Mouse (Mus musculus) neural tube, postnatal 0 days (tissue): ENCODE measurements around the gene Olfr1223. TPM values are rescaled to one million over a fixed set of nuclear protein-coding genes. Genes with fewer than 3 reads are reported as not detected.

Experiments used
- polyA plus RNA-seq: library from polyadenylated mRNA; unstranded; fragments of >200 nt; fragmentation: Nextera tagmentation; extraction: Ambion mirVana; gene quantifications from 2 replicates; pipeline ENCODE4 v1.2.1, GENCODE M21; 2015

Gene Olfr1223
- not detected in 2 replicates for polyA plus RNA-seq

DNA sequence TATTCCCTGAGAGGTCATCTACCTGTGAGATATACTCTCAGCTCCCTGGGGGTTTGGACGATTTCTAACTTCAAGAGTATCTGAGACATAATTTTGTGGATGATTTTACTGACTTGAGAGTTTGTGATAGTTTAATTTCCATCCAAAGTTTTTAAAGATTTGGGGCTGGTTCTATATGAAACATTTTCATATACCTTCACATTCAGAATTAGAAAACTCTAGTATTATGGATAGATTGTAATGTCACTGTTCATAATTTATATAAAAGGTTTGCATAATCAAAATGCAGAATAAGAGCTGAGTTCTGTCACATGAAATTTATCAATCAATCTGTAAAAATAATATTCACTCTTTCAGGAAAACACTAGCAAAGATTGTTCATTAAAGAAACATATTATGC lies at the start of gene Olfr1223:
TSS of gene Olfr1223 (minus strand) at position 101 of the 400 bp plus-strand sequence.

DNA sequence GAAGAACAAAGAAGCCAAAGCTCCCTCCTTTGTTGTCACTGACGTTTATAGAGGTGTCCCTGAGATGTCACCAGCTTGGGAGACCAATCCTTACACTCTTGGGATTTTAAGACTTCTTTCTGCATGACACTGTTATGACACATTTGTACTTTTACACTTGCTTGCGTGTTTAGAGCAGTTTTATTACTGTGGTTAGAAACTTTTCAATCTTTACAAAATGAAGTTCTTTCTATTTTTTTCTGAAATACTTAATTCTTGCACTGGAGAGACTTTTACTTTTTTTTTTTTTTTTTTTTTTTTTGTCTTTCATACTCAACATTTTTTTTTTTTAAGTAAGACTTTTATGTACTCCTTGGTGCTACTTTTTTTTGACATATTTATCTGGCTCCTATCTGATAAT lies 48.6 kb upstream of the Olfr1223 start, which contains the start of gene Olfr1226:
TSS of gene Olfr1226 (minus strand) at position 101 of the 400 bp plus-strand sequence.

DNA sequence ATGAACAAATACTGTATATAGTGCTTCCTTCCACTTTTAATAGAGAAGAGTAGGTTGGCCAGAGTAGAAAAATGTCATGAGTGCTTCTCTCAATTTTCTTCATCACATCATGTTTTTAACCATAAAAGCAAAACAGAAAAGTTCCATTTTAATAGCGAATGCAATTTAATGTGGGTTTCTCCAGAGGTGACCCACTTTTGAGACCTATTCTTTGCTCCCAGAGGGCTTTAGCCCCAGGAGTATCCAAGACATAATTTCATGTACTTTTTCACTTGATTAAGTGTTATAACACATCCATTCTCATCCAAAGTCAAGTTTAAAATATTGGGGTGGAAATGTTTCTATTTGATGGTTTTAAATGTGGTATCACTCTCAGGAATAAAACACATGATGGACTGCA lies 23.2 kb upstream of the Olfr1223 start, which contains the start of gene Olfr1225:
TSS of gene Olfr1225 (minus strand) at position 101 of the 400 bp plus-strand sequence.

DNA sequence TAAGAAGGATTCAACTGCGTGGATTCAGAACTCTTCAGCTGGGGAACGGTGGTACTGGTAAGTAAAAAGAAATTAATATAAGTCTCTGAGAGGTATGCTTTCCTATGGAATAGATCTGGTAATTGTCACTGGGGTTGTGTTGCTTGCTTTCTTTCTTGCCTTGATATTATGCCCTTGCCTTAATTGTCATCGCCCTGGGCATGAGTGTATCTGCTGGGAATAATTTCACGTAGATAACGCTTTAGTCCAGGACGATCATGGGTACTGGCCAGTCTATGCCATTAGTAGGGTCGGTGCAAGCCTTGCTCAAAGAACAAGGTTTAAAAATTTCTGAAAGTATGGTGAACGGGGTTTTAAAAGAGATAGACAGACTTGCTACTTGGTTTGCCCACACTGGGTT lies 12.6 kb upstream of the Olfr1223 start, which contains the start of gene Olfr1224-ps1:
TSS of gene Olfr1224-ps1 (minus strand) at position 101 of the 400 bp plus-strand sequence.

DNA sequence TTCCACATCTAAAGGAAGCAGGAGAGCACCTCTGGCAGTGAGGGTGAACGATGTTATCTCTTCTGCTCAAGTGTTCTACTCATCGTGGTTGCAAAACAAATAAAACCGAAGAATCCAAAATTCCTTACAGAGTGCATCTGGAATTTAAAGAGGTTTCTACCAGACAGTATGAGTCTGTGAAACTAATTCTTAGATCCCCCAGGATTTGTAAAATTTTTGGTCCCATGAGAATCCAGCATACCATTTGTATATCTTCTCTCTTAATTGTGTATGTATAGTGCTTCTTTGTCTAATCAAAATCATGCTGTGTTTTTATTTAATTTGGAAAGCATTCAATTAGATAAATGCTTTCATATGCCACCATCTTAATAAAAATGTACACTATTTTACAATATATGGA lies 18.4 kb downstream of the Olfr1223 start, which contains the start of gene Olfr1222:
TSS of gene Olfr1222 (minus strand) at position 101 of the 400 bp plus-strand sequence.

DNA sequence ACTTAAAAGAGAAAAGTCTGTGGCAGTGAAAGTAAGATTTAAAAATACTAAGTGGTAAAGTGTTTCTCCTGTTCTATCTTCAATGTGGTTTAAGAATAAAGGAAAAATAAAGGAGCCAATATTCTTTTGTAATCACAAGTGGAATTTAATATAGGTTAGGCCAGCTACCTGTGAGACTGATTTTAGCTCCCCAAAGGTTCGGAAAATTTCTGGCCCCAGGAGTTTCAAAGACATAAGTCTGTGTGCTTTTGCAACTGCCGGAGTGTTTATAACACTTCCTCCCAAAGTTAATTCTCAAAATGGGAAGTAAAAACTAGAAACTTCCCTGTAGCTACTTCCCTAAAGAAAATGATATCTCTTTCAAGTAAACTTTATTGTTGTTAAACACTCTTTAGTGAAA lies 34.2 kb downstream of the Olfr1223 start, which contains the start of gene Olfr1221:
TSS of gene Olfr1221 (minus strand) at position 101 of the 400 bp plus-strand sequence.

DNA sequence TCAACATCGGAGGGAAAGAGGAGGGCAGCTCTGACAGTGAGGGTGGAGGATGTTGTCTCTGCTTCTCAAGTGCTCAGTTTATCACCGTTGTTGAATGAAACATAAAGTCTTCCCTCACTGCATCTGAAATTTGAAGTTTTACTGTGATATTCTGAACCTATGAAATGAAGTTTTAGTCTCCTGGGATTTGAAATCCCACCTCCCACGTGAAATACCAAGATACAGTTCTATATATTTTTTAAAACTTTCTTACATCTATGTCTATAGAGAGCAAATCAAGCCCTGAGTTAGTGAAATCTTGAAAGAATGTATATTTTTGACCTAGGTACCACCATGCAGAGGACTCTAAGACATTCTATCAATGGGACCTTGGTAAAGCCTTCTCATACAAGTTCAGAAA lies 44.6 kb downstream of the Olfr1223 start, which contains the start of gene Olfr1220:
TSS of gene Olfr1220 (minus strand) at position 101 of the 400 bp plus-strand sequence.

Other genes with a start within 250 kb of the Olfr1223 start
- gene Olfr1208, start 249.2 kb downstream of the Olfr1223 start, polyA plus RNA-seq, result not detected in 2 replicates
- not detected in 2 replicates for gene Olfr1209, start 236.4 kb downstream of the Olfr1223 start, polyA plus RNA-seq
- not detected in 2 replicates for gene Olfr1211, start 213.4 kb downstream of the Olfr1223 start, polyA plus RNA-seq
- gene Olfr1212, start 197.6 kb downstream of the Olfr1223 start, polyA plus RNA-seq, result not detected in 2 replicates
- gene Gm13762, start 171.3 kb downstream of the Olfr1223 start, polyA plus RNA-seq, result not detected in 2 replicates
- gene Olfr1214, start 158.9 kb downstream of the Olfr1223 start, polyA plus RNA-seq, result not detected in 2 replicates
- not detected in 2 replicates for gene Olfr1215, start 144.6 kb downstream of the Olfr1223 start, polyA plus RNA-seq
- not detected in 2 replicates for gene Olfr1216, start 133.2 kb downstream of the Olfr1223 start, polyA plus RNA-seq
- not detected in 2 replicates for gene Olfr1217, start 119.5 kb downstream of the Olfr1223 start, polyA plus RNA-seq
- not detected in 2 replicates for gene Olfr1218, start 90.4 kb downstream of the Olfr1223 start, polyA plus RNA-seq
- gene Olfr1219, start 68.0 kb downstream of the Olfr1223 start, polyA plus RNA-seq, result not detected in 2 replicates
- not detected in 2 replicates for gene Olfr1220, start 44.7 kb downstream of the Olfr1223 start, polyA plus RNA-seq
- not detected in 2 replicates for gene Olfr1221, start 34.3 kb downstream of the Olfr1223 start, polyA plus RNA-seq
- not detected in 2 replicates for gene Olfr1222, start 18.5 kb downstream of the Olfr1223 start, polyA plus RNA-seq
- gene Olfr1224-ps1, start 12.5 kb upstream of the Olfr1223 start, polyA plus RNA-seq, result not detected in 2 replicates
- gene Olfr1225, start 23.1 kb upstream of the Olfr1223 start, polyA plus RNA-seq, result not detected in 2 replicates
- gene Olfr1226, start 48.5 kb upstream of the Olfr1223 start, polyA plus RNA-seq, result not detected in 2 replicates
- not detected in 2 replicates for gene Olfr1228, start 102.5 kb upstream of the Olfr1223 start, polyA plus RNA-seq
- gene Olfr1229, start 136.5 kb upstream of the Olfr1223 start, polyA plus RNA-seq, result not detected in 2 replicates
- gene Olfr1230, start 145.7 kb upstream of the Olfr1223 start, polyA plus RNA-seq, result not detected in 2 replicates
- not detected in 2 replicates for gene Olfr1231, start 155.5 kb upstream of the Olfr1223 start, polyA plus RNA-seq
- gene Olfr1232, start 178.1 kb upstream of the Olfr1223 start, polyA plus RNA-seq, result not detected in 2 replicates
- not detected in 2 replicates for gene Olfr1233, start 190.8 kb upstream of the Olfr1223 start, polyA plus RNA-seq
- gene Olfr1234, start 213.3 kb upstream of the Olfr1223 start, polyA plus RNA-seq, result not detected in 2 replicates